Mouse (Mus musculus) neural tube, embryonic 15.5 days (tissue): ENCODE measurements at regions not wholly inside any gene's neighbourhood (a gene's known extent, or its start where the extent isn't known, plus 50 kb on each side); places are given as distances from the start of the nearest gene placed in this dataset.

ENCODE experiments used
- ATAC-seq: fragments of 200-750 bp; cut with Nextera tagmentation; 2 replicates; pipeline ENCODE4 v1.8.0; 2017; ENCODE audit warnings: mild to moderate bottlenecking, moderate TSS enrichment, moderate library complexity; ENCODE audit not compliant: low FRiP score
- H3K27ac ChIP-seq: fragments of 300-500 bp; sonication (generic); replicated peaks from 2 replicates; pipeline ENCODE4 v1.5.1; 2015; ENCODE audit warnings: mild to moderate bottlenecking, inconsistent platforms
- H3K27me3 ChIP-seq: fragments of 300-500 bp; sonication (generic); replicated peaks from 2 replicates; pipeline ENCODE4 v1.6.1; 2015; ENCODE audit warnings: inconsistent platforms
- H3K36me3 ChIP-seq: fragments of 300-500 bp; sonication (generic); 2 replicates; pipeline ENCODE4 v1.6.1; 2015; ENCODE audit warnings: inconsistent platforms
- H3K4me1 ChIP-seq: fragments of 300-500 bp; sonication (generic); 2 replicates; pipeline ENCODE4 v1.6.1; 2015; ENCODE audit warnings: inconsistent platforms
- H3K4me2 ChIP-seq: fragments of 300-500 bp; sonication (generic); 2 replicates; pipeline ENCODE4 v1.6.1; 2015; ENCODE audit warnings: inconsistent platforms, mild to moderate bottlenecking, moderate library complexity
- H3K4me3 ChIP-seq: fragments of 300-500 bp; sonication (generic); replicated peaks from 2 replicates; pipeline ENCODE4 v1.5.1; 2015; ENCODE audit warnings: mild to moderate bottlenecking, inconsistent platforms
- H3K9ac ChIP-seq: fragments of 300-500 bp; sonication (generic); replicated peaks from 2 replicates; pipeline ENCODE4 v1.6.1; 2015; ENCODE audit warnings: mild to moderate bottlenecking, inconsistent platforms
- H3K9me3 ChIP-seq: fragments of 300-500 bp; sonication (generic); replicated peaks from 2 replicates; pipeline ENCODE4 v1.6.1; 2016; ENCODE audit warnings: inconsistent platforms
- WGBS: fragments of 180-500 bp; shearing (Covaris S2); methylation state at CpG from one replicate; pipeline ENCODE4 v1.1.7; 2015; ENCODE audit warnings: mixed read lengths; 5-methylcytosine and 5-hydroxymethylcytosine counted together

DNA sequence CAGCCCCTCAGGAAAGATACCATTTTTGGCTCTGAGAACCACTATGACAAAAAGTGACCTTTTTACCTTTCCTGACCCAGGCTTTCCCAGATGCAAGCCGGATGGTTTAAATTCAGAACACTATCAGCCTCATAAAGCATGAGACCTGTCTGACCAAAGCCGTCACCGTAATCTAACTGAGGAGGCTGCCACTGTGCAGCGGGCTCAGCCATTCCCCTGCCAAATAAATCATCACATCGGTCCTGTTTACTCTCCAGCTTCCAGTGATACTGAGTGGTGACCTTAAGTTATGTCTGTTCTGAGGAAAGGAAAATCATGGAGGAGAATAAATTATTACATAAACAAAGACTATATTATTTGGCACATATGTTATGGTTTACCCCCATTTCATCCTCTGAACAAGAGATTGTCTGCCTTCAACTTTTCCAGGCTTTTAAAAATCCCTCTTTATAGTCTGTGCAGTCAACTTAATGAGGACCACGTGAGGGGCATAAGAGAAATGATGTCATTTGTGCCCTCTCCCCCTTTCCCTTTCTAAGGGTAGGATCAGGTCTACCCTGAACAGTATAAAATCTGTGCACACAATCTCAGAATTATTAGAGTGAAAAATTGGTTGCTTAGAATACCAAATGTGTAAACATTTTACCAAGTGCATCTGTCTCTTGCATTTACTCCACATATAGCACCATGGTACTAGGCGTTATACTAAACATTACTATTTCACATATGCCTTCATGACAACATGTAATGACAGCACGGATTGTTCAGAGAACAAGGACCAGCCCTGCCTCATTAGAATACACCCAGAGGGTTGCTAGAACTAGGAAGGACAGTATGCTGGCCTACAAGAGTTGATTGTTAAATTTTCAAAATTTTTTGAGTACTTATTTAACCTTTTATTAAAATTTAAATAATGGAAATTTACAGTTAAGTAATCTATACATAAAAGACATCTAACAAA, 401.9 kb upstream of the Xrcc4 start:
- Histone ChIP-seq H3K9ac (no peak overlapping the region), H3K4me1 (peaks cover 2% of the 10 kb centered on the region; the same call in 1 of the 2 replicates), H3K27ac (no peak overlapping the region), H3K4me3 (no peak overlapping the region), H3K27me3 (no peaks in the 10 kb centered on the region), H3K4me2 (no peak overlapping the region), H3K9me3 (no peaks in the 10 kb centered on the region), H3K36me3 (no peaks in the 10 kb centered on the region)
- WGBS: 29% methylated on average over 8 of the region's 8 CpGs
- ATAC-seq: no peak

DNA sequence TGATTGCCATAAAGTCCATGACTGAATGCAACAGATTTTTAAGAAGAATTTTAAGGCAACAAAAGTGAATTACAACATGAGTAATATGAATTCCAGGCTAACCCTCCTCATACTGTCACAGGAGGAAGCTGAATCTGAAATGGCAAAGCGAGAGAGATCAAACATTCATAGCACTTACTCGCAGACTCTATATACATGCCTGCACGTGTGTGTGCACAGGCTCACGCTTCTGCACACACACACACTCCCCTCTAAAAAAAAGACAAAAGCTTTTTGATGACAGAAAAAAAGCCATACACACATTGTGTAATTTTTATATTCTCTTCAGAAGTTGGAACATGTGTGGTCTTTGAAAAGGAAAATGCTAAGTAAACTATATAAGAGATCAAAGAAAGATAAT, 391.1 kb upstream of the Xrcc4 start:
- Histone ChIP-seq H3K27ac (no peak overlapping the region), H3K9me3 (no peaks in the 10 kb centered on the region), H3K27me3 (no peaks in the 10 kb centered on the region), H3K4me3 (no peak overlapping the region), H3K36me3 (no peaks in the 10 kb centered on the region), H3K4me2 (no peak overlapping the region), H3K4me1 (no peaks in the 10 kb centered on the region), H3K9ac (no peak overlapping the region)
- no peak for ATAC-seq
- WGBS: 94% methylated on average over 4 of the region's 4 CpGs

DNA sequence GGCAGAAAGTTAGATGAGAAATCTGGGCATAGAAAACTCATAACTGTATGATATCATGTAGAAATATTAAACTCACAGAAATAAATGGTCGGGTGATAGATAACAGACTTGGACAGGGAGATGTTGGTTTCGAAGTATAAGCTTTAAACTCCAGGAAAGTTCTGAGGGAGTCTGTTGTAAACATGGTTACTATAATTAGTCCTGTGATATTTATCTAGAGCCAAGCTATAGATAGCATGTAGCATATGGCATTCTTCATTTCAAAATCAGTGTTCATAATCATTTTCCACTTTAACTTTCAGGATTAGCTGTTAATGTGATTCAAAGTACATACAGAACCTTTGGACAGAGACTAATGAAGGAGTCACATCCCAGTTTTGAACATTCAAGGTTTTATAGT, 387.5 kb upstream of the Xrcc4 start:
- Histone ChIP-seq H3K4me2 (no peak overlapping the region), H3K36me3 (no peaks in the 10 kb centered on the region), H3K9ac (no peak overlapping the region), H3K9me3 (no peaks in the 10 kb centered on the region), H3K4me3 (no peak overlapping the region), H3K27me3 (no peaks in the 10 kb centered on the region), H3K4me1 (no peaks in the 10 kb centered on the region), H3K27ac (no peak overlapping the region)
- WGBS: 82% methylated on average over 2 of the region's 2 CpGs
- no peak for ATAC-seq

DNA sequence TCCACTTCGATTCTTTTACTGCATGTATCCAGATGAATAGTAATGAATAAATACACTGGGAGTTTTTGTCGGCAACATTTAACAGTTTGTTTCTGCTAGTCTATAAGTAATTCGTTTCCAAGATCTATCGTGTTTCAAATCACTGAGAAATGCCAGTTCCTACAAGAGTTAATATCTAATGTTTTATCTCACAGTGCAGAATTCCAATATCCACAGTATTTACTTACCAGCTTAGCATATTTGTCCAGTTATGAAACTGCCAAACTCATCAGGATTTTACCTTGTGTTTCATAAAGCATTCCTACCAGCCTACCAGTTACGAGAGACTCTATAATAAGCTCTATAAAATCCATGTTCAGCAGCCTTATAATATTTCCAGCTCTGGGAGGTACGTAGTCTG, 385.1 kb upstream of the Xrcc4 start:
- no peak overlapping the region for H3K4me2 ChIP-seq
- ATAC-seq: no peak
- H3K27ac ChIP-seq: no peak overlapping the region
- H3K4me3 ChIP-seq: no peak overlapping the region
- H3K9me3 ChIP-seq: no peaks in the 10 kb centered on the region
- no peak overlapping the region for H3K9ac ChIP-seq
- 92% methylated on average over 6 of the region's 6 CpGs for WGBS
- no peaks in the 10 kb centered on the region for H3K36me3 ChIP-seq
- H3K27me3 ChIP-seq: no peaks in the 10 kb centered on the region
- H3K4me1 ChIP-seq: no peaks in the 10 kb centered on the region

DNA sequence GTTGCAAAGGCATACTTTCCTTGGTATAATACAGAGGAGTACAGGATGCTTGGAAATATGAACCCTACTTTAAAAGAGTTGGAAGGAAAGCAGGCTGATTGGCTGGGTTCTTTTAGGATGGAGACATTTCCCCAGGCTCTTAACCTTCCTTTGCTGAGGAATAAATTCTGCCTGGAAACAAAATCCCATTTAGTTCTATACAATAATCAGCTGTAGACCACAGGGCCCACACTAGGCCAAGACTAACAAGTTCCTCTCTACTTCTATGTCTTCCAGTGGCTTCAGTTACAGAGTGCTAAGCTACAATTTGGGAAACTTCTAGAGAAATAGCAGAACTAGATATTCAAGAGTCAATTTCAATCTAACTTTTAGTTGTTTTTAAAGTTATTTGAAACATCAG, 384.6 kb upstream of the Xrcc4 start:
- Histone ChIP-seq H3K27me3 (no peaks in the 10 kb centered on the region), H3K4me1 (no peaks in the 10 kb centered on the region), H3K9me3 (no peaks in the 10 kb centered on the region), H3K36me3 (no peaks in the 10 kb centered on the region), H3K4me2 (no peak overlapping the region), H3K4me3 (no peak overlapping the region), H3K27ac (no peak overlapping the region), H3K9ac (no peak overlapping the region)
- ATAC-seq: no peak

DNA sequence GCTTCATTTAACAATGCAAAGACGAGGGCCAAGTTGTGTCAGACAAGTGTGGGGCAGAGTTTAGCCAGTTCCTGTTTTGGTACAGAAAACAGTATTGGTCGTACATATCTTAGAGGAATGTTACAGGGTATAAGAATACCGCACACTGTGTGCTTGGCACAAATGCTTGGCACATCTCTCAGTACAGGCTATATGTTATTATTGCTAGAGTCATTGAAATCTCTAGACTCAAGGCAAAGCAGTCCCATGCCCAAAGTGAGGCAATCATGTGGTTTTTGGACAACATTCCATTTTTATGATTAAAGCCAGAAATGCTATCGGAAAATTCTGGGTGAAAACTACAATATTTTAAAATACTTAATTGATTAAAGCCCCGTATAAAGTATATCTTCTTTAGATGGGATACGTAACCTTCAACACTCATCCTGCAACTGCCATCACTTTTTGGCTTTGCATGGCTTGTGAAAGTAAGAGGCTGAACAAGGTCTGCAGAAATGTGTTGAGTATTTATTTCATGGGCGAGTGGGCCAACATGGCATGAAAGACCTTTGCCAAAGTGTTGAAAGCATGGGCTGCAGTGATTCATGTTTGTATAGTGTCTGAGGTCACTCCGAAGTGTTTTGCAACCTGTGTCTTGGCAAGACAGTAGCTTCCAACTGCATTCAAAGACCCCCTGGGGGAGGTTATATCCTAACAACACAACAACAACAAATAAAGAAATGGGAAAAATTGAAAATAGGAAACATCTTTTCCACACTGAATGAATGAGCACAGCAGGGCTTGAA, 383.8 kb upstream of the Xrcc4 start:
- Histone ChIP-seq H3K4me2 (no peak overlapping the region), H3K36me3 (no peaks in the 10 kb centered on the region), H3K9ac (no peak overlapping the region), H3K9me3 (no peaks in the 10 kb centered on the region), H3K27me3 (no peaks in the 10 kb centered on the region), H3K4me3 (no peak overlapping the region), H3K4me1 (no peaks in the 10 kb centered on the region), H3K27ac (no peak overlapping the region)
- ATAC-seq: no peak
- WGBS: 84% methylated on average over 8 of the region's 8 CpGs

DNA sequence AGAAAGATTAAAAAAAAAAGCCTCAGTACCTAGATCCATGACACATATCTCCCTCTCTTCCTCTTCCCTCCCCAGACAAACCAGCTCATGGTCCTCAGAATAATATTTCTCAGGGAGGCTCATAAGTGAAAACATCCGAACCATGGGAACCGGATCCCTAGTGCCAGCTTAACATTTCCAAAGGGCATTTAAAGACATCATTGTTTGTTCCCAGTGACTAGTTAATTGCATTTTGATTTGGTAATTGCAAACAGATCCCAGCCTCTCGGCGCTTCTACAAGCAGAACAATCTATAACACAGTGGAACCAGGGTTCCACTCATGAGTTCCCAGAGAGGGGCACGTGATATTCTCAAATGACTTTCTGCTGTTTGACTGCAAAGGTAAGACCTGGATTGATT, 376.7 kb upstream of the Xrcc4 start:
- Histone ChIP-seq H3K4me2 (no peak overlapping the region), H3K9me3 (no peaks in the 10 kb centered on the region), H3K36me3 (no peaks in the 10 kb centered on the region), H3K4me3 (no peak overlapping the region), H3K4me1 (no peaks in the 10 kb centered on the region), H3K27me3 (no peaks in the 10 kb centered on the region), H3K27ac (no peak overlapping the region), H3K9ac (no peak overlapping the region)
- ATAC-seq: no peak
- 71% methylated on average over 5 of the region's 5 CpGs for WGBS

DNA sequence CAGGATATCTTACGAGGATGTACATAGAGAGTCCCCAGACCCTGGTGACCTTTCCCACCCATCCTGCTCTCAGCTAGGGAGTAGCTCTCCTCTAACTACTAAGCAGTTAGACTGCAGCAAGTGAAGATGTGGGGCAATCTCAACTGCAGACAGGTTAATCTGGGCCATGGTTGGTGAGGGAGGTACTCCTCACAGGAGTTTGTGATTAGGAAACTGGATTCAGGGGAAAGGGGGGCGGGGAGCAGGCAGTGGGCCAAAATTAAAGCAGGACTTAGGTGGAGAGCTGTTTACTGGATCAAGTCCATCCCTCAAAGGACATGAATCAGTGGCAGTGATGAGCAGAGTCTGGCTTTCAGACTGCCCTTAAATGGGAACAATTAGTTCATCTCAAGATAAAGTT, 374.6 kb upstream of the Xrcc4 start:
- no peak overlapping the region for H3K9ac ChIP-seq

DNA sequence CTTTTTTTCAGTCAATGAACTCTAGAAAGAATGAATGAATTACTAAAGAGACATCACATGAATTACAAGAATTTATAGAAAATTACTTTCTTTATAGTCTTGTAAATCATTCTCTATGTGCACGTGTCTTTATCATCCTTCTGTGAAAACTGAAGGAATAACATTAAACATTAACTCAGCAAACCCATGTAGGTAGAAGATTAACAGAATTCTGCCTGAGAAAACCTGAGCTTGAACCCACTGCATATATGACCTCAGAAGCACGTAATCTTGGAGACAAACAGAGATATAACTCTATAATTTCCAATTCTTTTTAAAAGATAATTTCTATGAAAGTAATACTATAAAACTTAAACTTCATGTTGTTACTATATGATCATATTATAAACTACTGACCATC, 374.0 kb upstream of the Xrcc4 start:
- H3K4me2 ChIP-seq: no peak overlapping the region
- no peaks in the 10 kb centered on the region for H3K9me3 ChIP-seq
- ATAC-seq: no peak
- H3K27me3 ChIP-seq: no peaks in the 10 kb centered on the region
- H3K9ac ChIP-seq: no peak overlapping the region
- H3K4me3 ChIP-seq: no peak overlapping the region
- no peaks in the 10 kb centered on the region for H3K4me1 ChIP-seq
- no peak overlapping the region for H3K27ac ChIP-seq
- 71% methylated on average over 2 of the region's 2 CpGs for WGBS
- H3K36me3 ChIP-seq: no peaks in the 10 kb centered on the region

More for the DNA sequence above, 374.6 kb upstream of the Xrcc4 start:
- no peaks in the 10 kb centered on the region for H3K36me3 ChIP-seq
- no peaks in the 10 kb centered on the region for H3K4me1 ChIP-seq
- ATAC-seq: no peak
- H3K4me2 ChIP-seq: no peak overlapping the region
- H3K27me3 ChIP-seq: no peaks in the 10 kb centered on the region
- H3K9me3 ChIP-seq: no peaks in the 10 kb centered on the region
- H3K27ac ChIP-seq: no peak overlapping the region
- no peak overlapping the region for H3K4me3 ChIP-seq
- WGBS: 84% methylated on average over 2 of the region's 2 CpGs

DNA sequence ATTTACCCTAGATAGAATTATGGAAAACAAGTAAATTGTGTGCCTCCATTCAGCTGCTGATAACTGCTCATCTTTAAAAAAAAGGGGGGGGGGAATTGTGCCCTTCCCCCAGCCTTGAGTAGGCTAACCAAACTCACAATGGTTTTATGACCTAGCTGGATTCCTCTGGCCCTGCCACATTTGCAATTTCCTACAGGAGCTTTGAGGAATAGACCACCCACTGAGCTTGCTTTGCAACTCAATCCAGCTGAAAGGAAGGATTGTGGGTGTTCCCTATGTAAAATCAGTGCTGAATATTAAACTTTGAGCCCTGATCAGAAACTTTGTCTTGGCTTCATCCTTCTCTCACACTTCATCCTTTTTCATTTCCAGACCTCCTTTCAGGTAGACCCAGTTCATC, 365.2 kb upstream of the Xrcc4 start:
- Histone ChIP-seq H3K27ac (no peak overlapping the region), H3K4me2 (no peak overlapping the region), H3K4me1 (no peaks in the 10 kb centered on the region), H3K9ac (no peak overlapping the region), H3K4me3 (no peak overlapping the region), H3K36me3 (no peaks in the 10 kb centered on the region), H3K9me3 (peaks cover 3% of the 10 kb centered on the region; the same call in 1 of the 2 replicates), H3K27me3 (no peaks in the 10 kb centered on the region)
- no peak for ATAC-seq

DNA sequence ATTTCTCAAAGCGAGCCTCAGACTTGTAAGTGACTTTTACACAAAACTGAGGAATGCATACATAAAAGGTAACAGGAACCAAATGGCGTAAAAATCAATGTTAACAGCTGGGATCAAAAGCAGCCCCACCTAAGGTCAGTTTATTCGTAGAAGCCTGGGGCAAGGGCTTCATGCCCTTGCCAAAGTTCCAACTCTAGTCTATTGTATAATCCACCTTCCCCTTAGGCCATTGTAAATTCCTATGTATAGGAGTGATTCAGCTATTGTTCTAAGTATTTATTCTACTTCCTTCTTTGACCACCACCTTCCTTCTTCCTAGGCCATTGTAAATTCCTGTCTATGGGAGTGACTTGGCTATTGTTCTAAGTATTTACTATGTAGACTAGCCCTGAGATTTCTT, 337.5 kb upstream of the Xrcc4 start:
- no peak overlapping the region for H3K9ac ChIP-seq
- no peaks in the 10 kb centered on the region for H3K4me1 ChIP-seq
- H3K4me3 ChIP-seq: no peak overlapping the region
- no peaks in the 10 kb centered on the region for H3K27me3 ChIP-seq
- ATAC-seq: no peak
- 88% methylated on average over 3 of the region's 3 CpGs for WGBS
- H3K4me2 ChIP-seq: no peak overlapping the region
- no peak overlapping the region for H3K27ac ChIP-seq
- H3K9me3 ChIP-seq: no peaks in the 10 kb centered on the region
- no peaks in the 10 kb centered on the region for H3K36me3 ChIP-seq

DNA sequence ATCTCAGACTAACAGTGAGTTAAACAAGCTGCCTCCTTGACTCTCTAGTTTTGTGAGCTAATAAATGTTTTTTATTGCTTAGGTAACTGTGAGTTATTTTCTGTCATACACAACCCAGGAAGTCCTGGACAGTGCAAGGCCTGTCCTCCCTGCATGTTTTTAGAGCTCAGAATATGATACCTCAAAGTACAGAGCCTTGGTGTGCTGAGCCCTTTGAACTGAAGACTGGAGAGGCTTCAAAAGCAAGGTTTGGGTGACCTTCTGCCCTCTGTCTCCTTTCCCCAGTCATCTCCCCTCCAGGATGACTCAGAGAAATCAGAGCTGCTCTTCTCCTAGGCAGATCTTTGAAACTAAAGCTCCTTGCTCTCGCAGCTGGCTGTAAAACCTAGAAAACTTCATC, 336.0 kb upstream of the Xrcc4 start:
- H3K4me3 ChIP-seq: no peak overlapping the region
- no peaks in the 10 kb centered on the region for H3K27me3 ChIP-seq
- no peaks in the 10 kb centered on the region for H3K36me3 ChIP-seq
- no peaks in the 10 kb centered on the region for H3K4me1 ChIP-seq
- no peak for ATAC-seq
- WGBS: 84% methylated on average over 1 of the region's 1 CpGs
- H3K9me3 ChIP-seq: no peaks in the 10 kb centered on the region
- H3K9ac ChIP-seq: no peak overlapping the region
- H3K27ac ChIP-seq: no peak overlapping the region
- no peak overlapping the region for H3K4me2 ChIP-seq
